Mouse (Mus musculus) MEL (cell line): ENCODE data around the gene Leo1.

ENCODE experiments used
- GATA1 ChIP-seq: IDR thresholded peaks from 2 replicates; pipeline ENCODE4 v1.6.1; 2011; ENCODE audit warnings: low read depth, low read length, improper control_type of control experiment
- TAL1 ChIP-seq: IDR thresholded peaks from 2 replicates; pipeline ENCODE4 v1.6.1; 2012; ENCODE audit warnings: mild to moderate bottlenecking, inconsistent platforms, low read length, moderate library complexity, mixed read lengths
- USF1 ChIP-seq: IDR thresholded peaks from 2 replicates; pipeline ENCODE4 v1.6.1; 2014; ENCODE audit warnings: low read depth, mild to moderate bottlenecking, inconsistent platforms, low read length, improper control_type of control experiment, moderate library complexity
- ZKSCAN1 ChIP-seq: IDR thresholded peaks from 2 replicates; pipeline ENCODE4 v1.6.1; 2012; ENCODE audit warnings: low read depth, mild to moderate bottlenecking, inconsistent platforms, low read length, improper control_type of control experiment, moderate library complexity

GRCm38 (mm10) chr9:75511236-75511939 is 70.1 kb downstream of the Leo1 start:
- no peak for TF ChIP-seq TAL1
- TF ChIP-seq ZKSCAN1, result no peak
- TF ChIP-seq USF1, result no peak
- no peak for TF ChIP-seq GATA1
